Mouse (Mus musculus) T-helper 17 cell (primary cell): ENCODE results near the gene Kcnma1.

Experiments
- in situ Hi-C, 2 experiments: fragments of 300-600 bp; cut with MboI, MseI; formaldehyde crosslinking; loops; 1 replicate in 1 of 2; 2 replicates in 1 of 2; pipeline ENCODE4 v1.15.1; 2025; ENCODE audit warnings: high pct_unique_total_duplicates in 2 of 2

Kcnma1 gene

GRCm38 (mm10) chr14:23877561-23877960 lies 136.7 kb downstream of the Kcnma1 start:
- in situ Hi-C loops, result no loop called here

GRCm38 (mm10) chr14:23874545-23874944 lies 139.7 kb downstream of the Kcnma1 start:
- in situ Hi-C loops, result no loop called here

GRCm38 (mm10) chr14:23857034-23857433 lies 157.3 kb downstream of the Kcnma1 start:
- in situ Hi-C loops, result no loop called here

GRCm38 (mm10) chr14:23854946-23855345 lies 159.3 kb downstream of the Kcnma1 start:
- in situ Hi-C loops, result no loop called here

- in situ Hi-C loops, result no loop called here
Measured at GRCm38 (mm10) chr14:23848529-23849141, 165.7 kb downstream of the Kcnma1 start.

GRCm38 (mm10) chr14:23846706-23847105 lies 167.6 kb downstream of the Kcnma1 start:
- in situ Hi-C loops, result no loop called here

- in situ Hi-C loops, result no loop called here
Measured at GRCm38 (mm10) chr14:23842025-23842424, 172.3 kb downstream of the Kcnma1 start.

GRCm38 (mm10) chr14:23839613-23840012 lies 174.7 kb downstream of the Kcnma1 start:
- in situ Hi-C loops, result no loop called here

- in situ Hi-C loops, result no loop called here
Measured at GRCm38 (mm10) chr14:23835387-23836111, 178.7 kb downstream of the Kcnma1 start.

- in situ Hi-C loops, result no loop called here
Measured at GRCm38 (mm10) chr14:23831284-23831683, 183.0 kb downstream of the Kcnma1 start.

- in situ Hi-C loops, result no loop called here
Measured at GRCm38 (mm10) chr14:23830316-23830715, 184.0 kb downstream of the Kcnma1 start.

- in situ Hi-C loops, result no loop called here
Measured at GRCm38 (mm10) chr14:23828711-23829320, 185.5 kb downstream of the Kcnma1 start.

- in situ Hi-C loops, result loop anchor here in 1 of 2 experiments (25.0 kb wide), 1 partner anchor 1012 kb away; no protein-coding TSS in a partner anchor
Measured at GRCm38 (mm10) chr14:23824937-23825336, 189.4 kb downstream of the Kcnma1 start.

GRCm38 (mm10) chr14:23824267-23824666 lies 190.0 kb downstream of the Kcnma1 start:
- in situ Hi-C loops, result loop anchor here in 1 of 2 experiments (25.0 kb wide), 1 partner anchor 1013 kb away; no protein-coding TSS in a partner anchor

- in situ Hi-C loops, result loop anchor here in 1 of 2 experiments (25.0 kb wide), 1 partner anchor 1020 kb away; no protein-coding TSS in a partner anchor
Measured at GRCm38 (mm10) chr14:23817585-23817984, 196.7 kb downstream of the Kcnma1 start.

GRCm38 (mm10) chr14:23810081-23810480 lies 204.2 kb downstream of the Kcnma1 start:
- in situ Hi-C loops, result loop anchor here in 1 of 2 experiments (25.0 kb wide), 1 partner anchor 1027 kb away; no protein-coding TSS in a partner anchor

GRCm38 (mm10) chr14:23809124-23809523 lies 205.2 kb downstream of the Kcnma1 start:
- in situ Hi-C loops, result loop anchor here in 1 of 2 experiments (25.0 kb wide), 1 partner anchor 1028 kb away; no protein-coding TSS in a partner anchor

- in situ Hi-C loops, result loop anchor here in 1 of 2 experiments (25.0 kb wide), 1 partner anchor 1031 kb away; no protein-coding TSS in a partner anchor
Measured at GRCm38 (mm10) chr14:23806378-23806777, 207.9 kb downstream of the Kcnma1 start.

- in situ Hi-C loops, result no loop called here
Measured at GRCm38 (mm10) chr14:23796878-23797277, 217.4 kb downstream of the Kcnma1 start.

- in situ Hi-C loops, result no loop called here
Measured at GRCm38 (mm10) chr14:23792674-23793073, 221.6 kb downstream of the Kcnma1 start.

- in situ Hi-C loops, result no loop called here
Measured at GRCm38 (mm10) chr14:23792076-23792475, 222.2 kb downstream of the Kcnma1 start.

GRCm38 (mm10) chr14:23791261-23791691 lies 223.0 kb downstream of the Kcnma1 start:
- in situ Hi-C loops, result no loop called here
